Mouse (Mus musculus): ENCODE measurements around the gene Fam19a1.
A peak's percentile ranks its signal among the peaks of the same experiment; 100 is the strongest.
"Not testable (repeated sequence)": the region's sequence is repeated elsewhere in the genome, so short reads cannot be mapped to it uniquely, and the experiment has no call there.

Fam19a1 gene

GRCm38 (mm10) chr6:96112854-96113253, at the start of gene Fam19a1:
Gene Fam19a1 (plus strand): TSS chr6:96113154.
- DNase-seq = no peak

DNA sequence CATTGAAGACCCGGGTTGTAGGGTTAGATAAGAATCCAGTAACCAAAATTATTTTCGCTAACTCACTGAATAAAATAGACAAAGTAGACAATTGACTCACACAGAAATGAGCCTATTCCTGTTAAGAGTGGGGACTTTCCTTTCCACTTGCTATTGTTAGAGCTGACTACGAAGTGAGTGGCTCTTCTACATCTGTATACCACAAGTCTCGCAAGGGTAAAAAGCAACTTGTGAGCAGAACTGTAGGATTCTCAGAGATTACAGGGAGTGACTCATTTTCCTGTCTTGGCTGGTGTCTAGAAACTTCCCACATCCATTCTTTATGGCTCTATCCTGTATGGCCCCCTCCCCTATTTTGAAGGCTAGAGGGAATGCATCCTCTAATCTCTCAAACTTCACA, 41.9 kb upstream of the Fam19a1 start:
- DNase-seq = no peak

DNA sequence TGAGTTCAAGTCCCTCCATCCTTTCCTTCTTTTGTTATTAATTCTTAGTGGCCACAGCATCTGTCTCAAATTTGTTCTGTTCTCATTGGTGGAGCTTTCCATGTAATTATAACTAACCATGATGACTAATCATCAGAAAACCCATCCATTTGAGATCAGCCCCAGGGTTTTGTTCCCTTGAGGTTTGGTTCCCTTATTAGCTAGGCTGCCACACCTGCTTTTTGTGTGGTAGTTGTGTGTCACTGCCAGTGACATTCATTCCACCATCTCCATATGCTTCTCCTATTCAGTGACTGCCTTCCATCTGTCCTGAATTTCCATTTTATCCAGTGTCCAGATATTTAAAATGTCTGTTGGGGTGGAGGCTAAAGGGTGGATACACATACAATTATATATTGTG, 41.4 kb upstream of the Fam19a1 start:
- DNase-seq = no peak

- no peak for DNase-seq
Measured at GRCm38 (mm10) chr6:96089961-96090360, 23.0 kb upstream of the Fam19a1 start.

DNA sequence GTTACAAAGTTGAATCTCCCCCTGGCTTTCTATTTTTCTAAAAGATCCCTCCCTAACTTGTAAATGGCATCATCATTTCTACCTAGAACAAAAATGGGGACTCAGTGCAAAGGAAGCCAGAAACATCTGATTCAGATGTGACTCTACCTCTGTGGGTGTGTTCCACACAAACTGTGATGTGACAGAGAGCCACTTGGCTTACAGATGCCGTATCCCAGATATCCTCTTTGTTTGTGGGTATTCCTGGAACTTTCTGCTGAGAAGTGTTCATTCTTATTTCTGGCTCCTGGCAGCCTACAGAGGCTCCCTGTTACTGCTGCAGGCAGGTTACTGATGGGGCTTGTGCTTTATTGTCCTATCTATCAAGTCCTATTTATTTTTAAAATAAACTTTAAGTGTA, 19.2 kb upstream of the Fam19a1 start:
- no peak for DNase-seq

DNA sequence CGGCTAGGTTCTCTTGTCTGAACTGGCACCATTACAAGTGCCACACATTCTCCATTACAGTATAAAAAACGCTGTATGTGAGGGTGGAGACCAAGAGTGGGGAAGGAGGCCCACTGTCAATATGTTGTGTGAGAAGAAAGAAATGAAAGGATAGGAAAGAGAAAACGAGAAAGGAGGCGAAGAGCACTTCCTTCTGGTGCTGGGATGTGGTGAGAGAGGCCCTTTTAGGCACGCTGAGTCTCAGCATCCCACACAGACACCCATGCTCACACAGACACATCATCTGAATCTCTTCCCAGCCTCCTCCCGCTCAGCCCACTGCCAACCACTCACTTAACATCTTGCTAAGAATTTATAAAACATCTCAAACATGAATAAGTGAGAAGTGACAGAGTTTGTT, 14.7 kb upstream of the Fam19a1 start:
- no peak for DNase-seq

GRCm38 (mm10) chr6:96111656-96112055, 1.3 kb upstream of the Fam19a1 start:
- DNase-seq = no peak

- DNase-seq = no peak
Measured at GRCm38 (mm10) chr6:96114151-96114550, 1.2 kb downstream of the Fam19a1 start.

- DNase-seq = no peak
Measured at GRCm38 (mm10) chr6:96116148-96116533, 3.2 kb downstream of the Fam19a1 start.

DNA sequence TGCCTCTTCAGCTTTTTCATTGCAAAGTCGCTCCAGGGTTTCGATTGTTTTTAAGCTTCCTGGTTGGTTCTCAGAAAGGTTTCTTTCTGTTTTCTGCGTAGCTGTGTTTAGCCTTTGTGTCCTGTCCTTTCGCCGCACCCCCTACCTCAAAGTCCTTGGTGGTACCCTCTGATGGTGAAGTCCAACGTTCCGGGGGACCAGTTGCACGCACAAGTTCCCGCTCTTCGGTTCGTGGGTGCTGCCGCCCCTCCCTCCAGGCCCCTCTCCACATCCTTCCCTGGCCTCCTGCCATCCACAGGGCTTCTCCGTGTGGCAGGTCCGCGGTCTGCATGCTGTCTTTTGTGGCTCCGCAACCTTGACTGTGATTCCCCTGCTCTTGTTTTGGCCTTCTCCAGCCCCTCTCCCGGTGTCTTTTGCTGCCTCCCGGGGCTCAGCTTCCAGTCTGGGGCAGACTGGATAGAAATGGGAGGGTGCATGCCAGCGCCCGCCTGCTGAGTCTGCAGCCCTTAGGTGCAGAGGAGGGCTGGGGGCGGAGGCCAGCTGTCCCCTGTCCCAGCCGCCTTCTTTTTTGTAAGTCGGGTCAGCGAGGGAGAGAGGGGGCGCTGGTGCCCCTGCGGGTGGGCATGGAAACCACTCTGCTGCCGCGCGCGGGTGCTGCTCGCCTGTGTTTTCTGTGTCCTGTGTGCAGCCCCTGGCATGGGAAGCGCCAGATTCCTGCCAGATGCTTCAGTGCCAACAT, 3.7 kb downstream of the Fam19a1 start:
- DNase-seq = peak; percentile 9 to 29

GRCm38 (mm10) chr6:96143326-96143725, 30.4 kb downstream of the Fam19a1 start:
- DNase-seq = no peak

DNA sequence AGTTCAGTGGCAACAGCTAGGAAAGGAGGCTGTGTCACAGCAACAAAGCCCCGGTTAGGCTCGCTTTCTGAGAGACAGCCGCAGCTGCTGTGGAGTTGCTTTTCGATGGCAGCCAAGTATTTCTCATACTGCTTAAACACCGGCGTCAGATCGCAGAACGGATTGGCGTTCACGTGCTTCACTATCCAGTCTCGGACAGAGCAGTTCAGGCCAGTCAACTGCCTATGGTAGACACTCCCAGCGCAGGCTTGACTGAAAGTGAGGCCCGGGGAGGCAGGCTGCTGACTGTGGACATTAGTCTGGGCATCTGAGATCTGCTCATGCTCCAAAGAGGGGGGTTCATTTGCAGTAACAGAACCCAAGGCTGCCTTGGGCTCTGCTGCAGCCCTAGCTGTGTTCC, 52.4 kb downstream of the Fam19a1 start:
- peak in 1 of 2 experiments; percentile 13 for DNase-seq

- peak; percentile 9 to 20 for DNase-seq
Measured at GRCm38 (mm10) chr6:96165818-96166379, 52.9 kb downstream of the Fam19a1 start, which contains the start of gene 1700123L14Rik. Gene 1700123L14Rik (minus strand): TSS chr6:96166243.

DNA sequence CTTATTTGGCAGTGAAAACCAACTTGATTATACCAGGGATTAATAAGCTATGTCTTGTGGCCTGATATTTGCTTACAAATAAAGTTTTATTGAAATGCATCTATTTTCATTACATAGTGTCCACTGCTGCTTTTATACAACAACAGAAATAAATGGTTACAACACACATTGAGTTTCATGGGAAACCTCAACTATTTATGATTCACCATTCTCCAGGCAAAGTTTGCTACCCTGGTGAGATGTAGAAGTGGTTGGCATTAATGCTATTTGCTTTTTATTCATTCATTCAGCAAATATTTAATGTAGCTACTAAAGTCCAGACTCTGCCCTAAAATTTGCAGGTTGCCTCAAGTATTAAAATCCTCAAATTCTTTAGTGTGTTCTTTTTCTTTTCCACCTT, 54.1 kb downstream of the Fam19a1 start:
- no peak for DNase-seq

DNA sequence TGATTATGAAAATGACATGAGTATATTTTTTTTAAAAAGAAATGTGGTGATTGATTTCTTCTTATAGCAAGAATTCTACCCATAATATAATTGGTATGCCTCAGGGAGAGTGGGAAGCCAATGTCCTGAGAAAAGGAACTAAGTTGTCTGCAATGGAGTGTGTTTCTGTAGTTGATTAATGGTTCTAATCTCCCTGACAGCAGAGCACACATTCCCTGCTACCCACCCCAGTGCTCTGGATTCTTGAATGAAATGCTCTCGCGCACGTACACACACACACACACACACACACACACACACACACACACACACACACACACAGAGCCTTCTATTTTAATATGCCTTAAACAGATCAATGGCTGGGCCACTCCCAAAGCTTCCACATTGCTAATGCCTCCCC, 60.7 kb downstream of the Fam19a1 start:
- DNase-seq = no peak

GRCm38 (mm10) chr6:96178530-96178929, 65.6 kb downstream of the Fam19a1 start:
- no peak for DNase-seq

GRCm38 (mm10) chr6:96183392-96183791, 70.4 kb downstream of the Fam19a1 start:
- DNase-seq = no peak

- no peak for DNase-seq
Measured at GRCm38 (mm10) chr6:96186517-96186916, 73.6 kb downstream of the Fam19a1 start.

DNA sequence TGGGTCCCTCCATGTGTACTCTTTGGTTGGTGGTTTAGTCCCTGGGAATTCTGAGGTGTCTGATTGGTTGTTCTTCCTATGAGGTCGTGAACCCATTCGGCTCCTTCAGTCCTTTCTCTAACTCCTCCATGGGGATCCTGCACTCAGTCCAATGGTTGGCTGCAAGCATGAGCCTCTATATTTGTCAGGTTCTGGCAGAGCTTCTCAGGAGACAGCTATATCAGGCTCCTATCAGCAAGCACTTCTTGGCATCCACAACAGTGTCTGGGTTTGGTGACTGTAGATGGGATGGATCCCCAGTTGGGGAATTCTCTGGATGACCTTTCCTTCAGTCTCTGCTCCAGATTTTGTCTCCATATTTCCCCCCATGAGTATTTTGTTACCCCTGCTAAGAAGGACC, 86.0 kb downstream of the Fam19a1 start:
- not testable (repeated sequence) for DNase-seq

DNA sequence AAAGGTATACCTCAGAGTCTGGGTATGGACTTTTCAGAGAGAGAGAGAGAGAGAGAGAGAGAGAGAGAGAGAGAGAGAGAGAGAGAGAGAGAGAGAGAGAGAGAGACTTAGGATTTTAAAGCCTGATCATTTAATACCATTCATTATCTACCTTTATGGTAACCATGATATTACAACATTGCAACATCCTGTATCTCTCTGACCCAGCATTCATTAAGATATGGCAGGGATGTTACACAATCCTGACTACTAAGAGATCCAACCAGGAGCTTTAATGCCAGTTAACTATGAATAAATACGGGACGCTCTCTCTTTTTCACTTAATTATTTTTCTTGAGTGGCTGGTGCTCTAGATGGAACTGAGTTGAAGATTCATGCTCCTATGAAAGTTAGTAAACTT, 92.4 kb downstream of the Fam19a1 start:
- DNase-seq = no peak

DNA sequence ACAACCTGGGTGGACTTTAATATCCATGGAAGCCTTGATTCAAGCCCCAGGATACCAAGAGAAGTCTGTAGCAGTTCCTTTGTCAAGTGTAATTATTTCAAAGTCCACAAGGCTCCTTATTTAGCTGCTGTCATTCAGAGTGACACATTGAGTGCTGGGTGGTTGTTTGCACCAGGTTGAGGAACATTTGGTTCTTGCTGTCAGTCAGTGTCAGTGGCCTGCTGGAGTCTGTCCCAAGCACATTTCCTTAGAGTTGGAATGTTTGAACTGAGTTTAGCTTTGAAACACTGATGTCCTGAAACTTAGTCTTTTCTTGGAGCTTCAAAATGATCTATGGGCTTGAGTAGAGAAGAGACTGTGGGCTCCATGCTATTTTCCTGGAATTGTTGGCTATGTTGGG, 121.9 kb downstream of the Fam19a1 start:
- no peak for DNase-seq

DNA sequence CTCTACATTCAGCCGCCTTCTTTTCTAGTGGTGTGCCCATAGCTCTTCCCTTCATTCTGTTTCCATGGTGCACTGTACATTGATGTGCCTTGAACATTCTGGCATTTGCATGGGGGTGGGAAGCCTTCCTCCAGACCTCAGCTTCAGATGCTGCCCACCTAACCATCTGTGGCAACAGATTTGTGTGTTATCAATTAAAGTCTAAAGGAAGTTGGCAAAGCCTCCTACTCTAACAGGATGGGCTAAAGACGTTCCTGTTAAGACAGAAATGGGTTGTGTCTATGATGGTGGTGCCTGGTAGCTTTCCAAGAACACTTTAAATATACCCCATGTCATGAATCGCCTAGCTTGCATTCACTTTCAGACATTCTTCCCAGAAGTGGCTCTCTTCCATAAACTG, 131.4 kb downstream of the Fam19a1 start:
- no peak for DNase-seq

DNA sequence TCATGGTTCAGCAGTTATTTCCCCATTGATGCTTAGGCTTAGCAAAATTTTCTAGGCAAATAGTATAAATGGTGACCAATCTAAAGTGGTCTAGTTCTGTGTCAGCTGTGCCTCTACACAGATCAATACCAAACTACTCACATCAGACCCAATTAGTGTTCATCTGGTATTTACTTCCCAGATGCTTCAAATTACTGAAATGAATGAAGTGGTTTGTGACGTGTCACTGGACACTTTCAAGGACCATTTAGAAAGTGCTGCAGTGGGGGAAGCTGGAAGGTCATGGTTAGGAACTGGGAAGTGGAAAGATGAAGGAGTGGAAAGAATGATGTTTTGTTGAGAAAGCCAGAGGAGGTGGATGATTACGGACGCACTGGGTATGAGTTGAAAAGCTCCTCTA, 139.0 kb downstream of the Fam19a1 start:
- DNase-seq = no peak

- DNase-seq = no peak
Measured at GRCm38 (mm10) chr6:96254815-96255214, 141.9 kb downstream of the Fam19a1 start.

GRCm38 (mm10) chr6:96258651-96259050, 145.7 kb downstream of the Fam19a1 start:
- no peak for DNase-seq
